Mouse (Mus musculus): ENCODE measurements at regions not wholly inside any gene's neighbourhood (a gene's known extent, or its start where the extent isn't known, plus 50 kb on each side); places are given as distances from the start of the nearest gene placed in this dataset.
"Not testable (repeated sequence)": the region's sequence is repeated elsewhere in the genome, so short reads cannot be mapped to it uniquely, and the experiment has no call there.

- not testable (repeated sequence) for TF ChIP-seq CTCF (IDR thresholded peaks at IDR 0.05; ENCODE audit: extremely low read depth, insufficient read depth, insufficient read length, insufficient replicate concordance); POLR2A (IDR thresholded peaks at IDR 0.05; ENCODE audit: low read depth, low read length)
Observed at GRCm38 (mm10) chr14:52920138-52920537, 424.6 kb upstream of the Olfr1507 start.

Data from spleen, adult 2 months (tissue).